Mouse (Mus musculus) kidney, postnatal 14 days (tissue): ENCODE measurements at regions not wholly inside any gene's neighbourhood (a gene's known extent, or its start where the extent isn't known, plus 50 kb on each side); places are given as distances from the start of the nearest gene placed in this dataset.

Source experiments
- DNase-seq: peaks from one replicate; pipeline ENCODE4 v3.0.0; 2022; ENCODE audit warnings: mixed read lengths

GRCm38 (mm10) chr13:90584766-90585165 lies 320.4 kb downstream of the Atp6ap1l start:
- no peak for DNase-seq

DNA sequence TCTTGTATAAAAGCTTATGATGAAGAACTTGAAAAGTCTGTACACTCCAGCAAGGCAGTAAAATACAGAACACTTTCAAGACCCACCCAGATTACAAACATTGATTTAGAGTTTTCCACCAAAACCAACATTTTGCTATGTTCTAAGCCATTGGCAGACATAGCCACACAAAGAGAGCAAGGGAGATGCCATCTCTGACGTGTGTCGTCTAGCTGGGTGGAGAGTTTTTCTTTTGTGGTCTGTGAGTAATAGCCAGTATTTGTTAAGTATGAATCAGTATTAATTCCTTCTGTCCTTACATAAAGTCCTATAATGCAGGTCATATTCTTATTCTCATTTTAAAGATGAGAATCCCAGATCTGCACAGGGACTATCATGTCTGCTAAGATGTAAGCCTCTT lies 329.8 kb downstream of the Atp6ap1l start:
- DNase-seq, result no peak

DNA sequence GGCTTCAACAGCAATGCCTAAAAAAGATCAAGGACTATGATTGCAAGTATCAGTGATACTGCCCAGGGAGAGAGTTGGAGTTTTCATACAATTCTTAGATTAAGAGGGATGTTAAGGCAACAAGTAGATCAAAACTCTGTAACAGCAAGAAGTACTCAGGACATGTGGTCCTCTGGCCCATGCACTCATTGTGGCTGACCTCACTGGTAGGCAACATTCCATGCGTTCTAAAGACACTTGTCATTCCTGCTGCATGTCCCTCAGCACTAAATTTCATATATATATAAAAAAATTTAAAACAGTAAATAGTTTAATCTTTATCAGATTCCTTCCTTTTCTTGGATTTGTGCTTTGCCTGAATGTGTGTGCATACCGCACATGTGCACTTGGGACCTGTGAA lies 332.6 kb downstream of the Atp6ap1l start:
- DNase-seq, result no peak

GRCm38 (mm10) chr13:90563183-90563840 lies 341.8 kb downstream of the Atp6ap1l start:
- no peak for DNase-seq

DNA sequence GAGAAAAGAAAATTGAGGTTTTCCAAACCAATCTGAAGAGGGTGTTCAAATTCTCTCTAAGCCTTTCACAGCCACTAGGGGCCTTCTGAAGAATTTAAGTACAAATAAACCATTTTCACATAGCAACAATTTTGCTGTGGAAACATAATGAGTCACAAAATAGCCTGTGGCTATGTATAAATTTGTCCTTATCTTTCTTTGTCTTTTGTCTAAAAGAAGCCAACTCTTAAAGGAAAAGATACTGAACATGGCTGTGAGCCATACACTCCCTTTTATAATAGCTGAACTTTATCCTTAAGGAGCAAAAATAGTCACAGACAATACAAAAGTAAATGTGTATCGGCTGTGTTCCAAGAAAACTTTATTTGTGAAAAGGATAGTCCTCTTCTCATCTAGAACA lies 345.1 kb downstream of the Atp6ap1l start:
- no peak for DNase-seq

DNA sequence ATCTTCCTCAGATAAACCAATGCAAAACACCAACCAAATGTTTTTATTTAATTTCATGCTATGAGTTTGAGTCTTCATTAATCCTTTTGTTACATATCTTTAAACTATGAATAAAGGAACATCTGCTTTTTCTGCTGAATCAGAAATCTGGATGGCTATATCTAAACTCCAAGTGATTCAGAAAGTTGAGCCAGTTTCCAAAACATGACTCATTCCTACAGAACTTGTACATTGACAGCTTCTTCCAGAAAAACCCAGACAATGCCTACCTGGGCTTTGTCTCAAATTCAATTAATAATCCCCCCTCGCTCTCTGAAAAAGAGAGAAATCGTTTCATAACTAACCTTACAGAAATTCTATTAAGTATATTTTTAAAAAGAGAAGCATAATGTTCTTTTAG lies 345.7 kb downstream of the Atp6ap1l start:
- no peak for DNase-seq

DNA sequence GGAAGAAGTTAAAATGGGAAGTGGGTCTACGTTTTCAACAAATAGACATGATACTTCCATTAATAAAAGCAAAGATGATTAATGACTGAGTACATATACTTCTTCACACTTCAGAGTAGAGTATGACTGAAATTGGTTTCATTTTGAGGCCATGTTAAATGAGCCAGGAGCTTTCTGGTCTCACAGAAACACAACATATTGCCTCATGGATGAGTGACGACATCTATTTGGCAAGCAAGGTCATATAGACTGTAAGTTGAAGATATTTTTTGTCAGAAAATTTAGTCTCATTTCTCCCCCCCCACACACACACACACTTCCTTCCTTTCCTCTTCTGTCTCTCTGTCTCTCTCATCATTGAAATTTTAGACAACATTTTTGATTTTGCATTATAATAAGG lies 354.0 kb downstream of the Atp6ap1l start:
- no peak for DNase-seq

GRCm38 (mm10) chr13:90546288-90547035 lies 358.7 kb downstream of the Atp6ap1l start:
- no peak for DNase-seq

- DNase-seq, result no peak
These were observed 359.3 kb downstream of the Atp6ap1l start for GRCm38 (mm10) chr13:90545816-90546215.

- DNase-seq, result peak; percentile 19
These were observed 367.6 kb downstream of the Atp6ap1l start for GRCm38 (mm10) chr13:90537525-90537924.

DNA sequence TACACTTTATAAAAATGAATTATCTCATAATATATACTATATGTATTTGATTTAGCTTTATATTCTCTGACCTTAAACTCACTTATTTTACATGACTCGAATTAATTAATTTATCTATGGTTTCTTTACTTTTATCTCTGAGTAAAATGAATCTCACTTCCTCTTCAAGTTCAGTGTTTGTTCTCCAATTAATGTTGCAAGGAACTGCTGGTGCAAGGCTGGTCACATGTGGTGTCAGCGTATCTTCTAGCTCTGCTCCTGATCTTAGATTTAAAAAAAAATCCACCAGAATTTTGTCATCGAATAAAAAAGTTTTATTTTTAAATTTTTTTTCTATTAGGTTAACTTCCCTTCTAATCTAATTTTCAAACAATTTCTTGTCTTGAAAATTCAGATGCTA lies 378.2 kb downstream of the Atp6ap1l start:
- no peak for DNase-seq

DNA sequence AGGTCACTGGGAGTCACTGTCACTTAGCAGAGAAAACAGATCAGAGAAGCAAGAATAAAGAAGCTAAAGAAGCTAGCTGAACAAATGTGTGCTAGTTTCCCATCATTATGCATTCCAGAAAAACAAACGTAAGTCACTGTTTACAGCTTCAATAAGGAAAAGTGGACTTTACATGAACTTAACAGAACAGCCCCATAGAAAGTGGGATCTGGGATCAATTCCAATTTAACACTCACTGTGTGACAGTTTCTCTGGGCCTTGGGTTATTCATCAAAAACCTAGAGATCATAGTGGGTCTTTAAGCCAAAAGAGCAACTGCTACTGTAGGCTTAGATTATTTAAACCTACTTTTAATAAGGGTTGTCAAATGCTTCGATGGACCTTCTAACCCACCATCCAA lies 379.4 kb downstream of the Atp6ap1l start:
- DNase-seq, result no peak

DNA sequence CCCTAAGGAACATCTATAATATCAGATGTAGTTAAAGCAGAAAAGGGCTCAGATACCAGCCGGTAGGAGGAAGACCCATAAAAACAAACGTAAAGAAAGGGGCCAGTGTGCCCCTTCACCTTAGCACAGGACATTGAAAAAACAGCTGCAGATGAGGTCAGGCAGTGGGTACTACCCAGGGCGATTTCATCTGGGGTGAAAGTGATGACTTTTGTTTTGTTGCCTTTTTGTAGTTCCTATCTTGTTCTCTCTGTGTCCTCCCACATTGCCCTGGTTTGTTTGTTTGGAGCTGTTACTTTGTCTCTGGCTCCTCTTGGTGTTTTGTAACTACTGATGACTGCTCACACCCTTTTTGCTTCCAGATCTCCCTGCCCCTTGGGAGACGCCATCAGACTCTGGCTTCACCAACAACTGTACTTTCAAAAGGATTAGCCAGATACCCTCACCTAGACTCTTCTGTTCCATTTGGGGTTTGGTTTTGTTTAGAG lies 383.4 kb downstream of the Atp6ap1l start:
- DNase-seq, result no peak

GRCm38 (mm10) chr13:90520992-90521757 lies 384.0 kb downstream of the Atp6ap1l start:
- no peak for DNase-seq

GRCm38 (mm10) chr13:90515773-90516503 lies 389.2 kb downstream of the Atp6ap1l start:
- peak; percentile 89 for DNase-seq

GRCm38 (mm10) chr13:90513867-90514266 lies 391.3 kb downstream of the Atp6ap1l start:
- no peak for DNase-seq

GRCm38 (mm10) chr13:90512786-90513401 lies 392.3 kb downstream of the Atp6ap1l start:
- no peak for DNase-seq

- DNase-seq, result no peak
These were observed 394.7 kb downstream of the Atp6ap1l start for GRCm38 (mm10) chr13:90510479-90510878.

- DNase-seq, result no peak
These were observed 402.0 kb downstream of the Atp6ap1l start for GRCm38 (mm10) chr13:90503188-90503587.

DNA sequence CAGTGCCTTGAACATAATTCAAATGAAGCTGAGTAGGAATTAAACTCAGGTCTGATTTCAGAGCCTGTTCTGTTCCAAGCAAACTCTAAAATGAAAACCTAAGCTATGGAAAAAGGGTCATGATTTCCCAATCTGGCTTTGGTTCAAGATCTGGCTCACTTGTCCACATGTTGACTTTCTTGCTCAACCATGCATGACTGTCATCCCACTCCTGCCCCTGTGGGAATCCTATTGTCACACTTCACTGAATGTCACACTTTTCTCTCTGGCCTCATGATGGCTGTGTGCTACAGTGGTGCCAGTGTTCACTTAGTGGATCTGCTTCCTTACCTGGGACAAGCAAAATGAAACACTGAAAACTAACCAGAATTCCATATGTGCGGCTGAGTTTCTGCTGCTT lies 403.0 kb downstream of the Atp6ap1l start:
- DNase-seq, result peak; percentile 38

- DNase-seq, result no peak
These were observed 406.2 kb downstream of the Atp6ap1l start for GRCm38 (mm10) chr13:90498978-90499377.

DNA sequence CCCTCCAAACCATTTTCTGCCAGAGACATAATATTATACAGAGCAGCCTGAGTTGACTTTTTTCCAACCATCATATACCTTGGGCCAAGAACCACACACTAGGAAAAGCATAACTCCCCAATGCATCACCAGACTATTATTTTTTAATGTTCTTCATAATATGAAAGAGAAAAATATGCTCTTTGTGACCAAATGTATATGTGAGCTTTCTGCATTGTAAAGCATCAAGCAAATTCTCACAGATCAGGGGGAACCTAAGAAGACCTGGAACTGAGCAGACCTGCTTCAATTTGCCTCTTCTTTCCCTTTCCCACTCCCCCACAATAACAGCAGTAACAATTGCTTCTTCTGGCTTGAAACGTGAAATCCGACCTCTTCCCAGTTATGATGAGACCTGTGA lies 407.6 kb downstream of the Atp6ap1l start:
- no peak for DNase-seq
